Mouse (Mus musculus): ENCODE data around the gene Por.

The Por gene

DNA sequence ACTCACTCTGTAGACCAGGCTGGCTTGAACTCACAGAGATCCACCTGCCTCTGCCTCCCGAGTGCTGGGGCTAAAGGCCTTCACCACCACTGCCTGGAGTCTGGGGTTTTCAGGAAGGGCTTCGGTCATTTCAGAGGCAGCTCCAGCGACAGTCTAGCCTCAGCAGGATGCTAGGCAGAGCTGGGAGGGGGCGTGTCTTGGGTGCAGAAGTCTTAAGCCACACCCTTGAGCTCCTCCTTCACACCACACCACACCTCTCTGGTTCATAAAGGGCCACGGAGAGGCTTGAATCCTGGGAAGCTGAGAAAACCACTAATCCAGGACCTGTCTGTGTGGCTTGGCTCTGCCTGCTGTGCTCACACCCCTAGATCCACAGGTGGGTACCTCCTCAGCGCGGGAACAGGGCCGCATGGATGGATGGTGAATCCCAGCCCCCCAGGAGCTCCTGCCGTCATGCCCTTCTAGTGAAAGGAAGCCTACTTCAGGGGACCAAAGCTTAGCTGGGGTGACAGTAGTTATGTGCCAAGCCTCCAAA lies at the start of gene Por:
Gene Por, plus strand, starts transcription at position 293 of the 535 bp plus-strand sequence.
- in situ Hi-C loops (cut with MboI; ENCODE audit: low sequenced_read_pairs) = no loop called here

DNA sequence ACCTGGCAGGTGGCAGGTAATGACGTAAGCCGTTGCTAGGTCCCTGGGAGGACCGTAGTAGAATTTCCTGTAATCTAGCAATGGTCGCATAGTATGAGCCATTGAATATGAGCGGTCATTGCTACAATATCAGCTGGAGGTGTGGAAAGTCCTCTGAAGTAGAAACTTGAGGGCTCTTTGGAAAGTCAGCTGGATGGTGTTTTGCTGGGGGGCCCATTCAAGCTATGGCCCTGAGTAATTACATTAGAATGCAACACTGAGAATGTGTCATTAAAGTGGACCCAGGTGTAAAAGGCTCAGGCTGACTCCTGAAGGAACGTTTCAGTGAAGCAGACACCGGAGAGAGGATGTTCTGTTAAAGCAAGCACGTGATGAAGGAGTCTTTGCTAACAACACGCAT lies 49.3 kb upstream of the Por start:
- in situ Hi-C loops (cut with MboI; ENCODE audit: low sequenced_read_pairs) = no loop called here

DNA sequence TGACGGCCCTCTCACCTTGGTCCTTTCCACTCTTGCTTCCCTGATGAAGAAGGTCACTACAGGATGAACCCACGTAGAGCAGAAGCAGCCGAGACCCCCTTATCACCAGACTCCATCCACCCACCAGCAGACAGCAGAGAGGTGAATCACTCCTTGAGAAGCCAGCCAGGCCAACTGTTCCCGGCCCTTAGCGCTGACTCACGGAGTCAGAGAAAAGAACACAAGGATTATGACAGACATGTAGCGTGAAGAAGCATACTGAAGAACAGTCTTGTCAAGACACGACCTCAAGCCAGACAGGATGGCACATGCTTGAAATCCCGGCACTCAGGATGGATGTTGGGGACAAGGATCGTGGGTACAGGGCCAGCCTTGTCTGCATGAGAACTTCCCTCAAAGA lies 48.1 kb upstream of the Por start:
- in situ Hi-C loops (cut with MboI; ENCODE audit: low sequenced_read_pairs) = no loop called here

DNA sequence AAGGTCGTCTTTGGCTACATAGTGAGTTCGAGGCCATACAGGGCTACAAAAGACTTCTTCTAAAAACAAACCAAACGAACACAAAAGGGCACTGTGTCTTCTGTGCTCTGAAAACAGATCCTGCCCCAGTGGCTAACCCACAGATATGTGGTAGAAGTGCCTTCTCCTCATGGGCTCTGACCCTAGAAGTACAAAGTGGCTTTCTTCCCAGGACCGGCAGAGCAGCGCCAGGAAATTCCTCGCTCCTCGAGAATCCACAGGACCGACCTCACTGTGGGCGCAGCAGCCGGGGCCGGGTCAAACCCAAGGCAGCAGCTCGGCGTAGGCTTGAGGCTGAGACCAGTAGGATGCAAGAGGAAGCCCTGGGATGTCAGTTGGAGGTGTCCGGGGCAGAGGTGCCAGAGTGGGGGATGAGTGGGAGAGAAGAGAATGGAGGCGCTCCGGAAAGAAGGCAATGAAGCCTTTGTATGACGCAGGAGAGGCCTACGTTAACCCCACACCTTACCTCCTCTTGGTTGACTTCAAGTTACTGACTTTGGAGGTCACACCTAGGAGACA lies 46.7 kb upstream of the Por start:
- in situ Hi-C loops (cut with MboI; ENCODE audit: low sequenced_read_pairs) = no loop called here

DNA sequence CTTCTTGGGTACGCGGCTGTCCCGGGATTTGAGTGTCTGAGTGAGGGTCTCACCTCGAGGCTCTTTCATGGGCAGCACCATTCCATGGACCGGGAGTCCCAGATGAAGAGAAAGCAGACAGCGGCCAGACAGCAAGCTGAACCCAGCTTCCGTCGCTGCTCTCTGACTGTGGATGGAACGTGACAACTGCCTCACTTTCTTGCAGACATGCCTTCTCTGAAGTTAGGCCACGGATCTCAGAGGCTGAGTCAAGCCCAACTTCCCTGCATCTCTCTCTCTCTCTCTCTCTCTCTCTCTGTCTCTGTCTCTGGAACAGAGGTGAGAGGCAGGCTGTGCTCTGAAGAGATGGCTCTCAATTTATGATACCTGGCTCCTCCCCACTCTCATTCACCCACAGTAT lies 40.9 kb upstream of the Por start:
- in situ Hi-C loops (cut with MboI; ENCODE audit: low sequenced_read_pairs) = no loop called here

DNA sequence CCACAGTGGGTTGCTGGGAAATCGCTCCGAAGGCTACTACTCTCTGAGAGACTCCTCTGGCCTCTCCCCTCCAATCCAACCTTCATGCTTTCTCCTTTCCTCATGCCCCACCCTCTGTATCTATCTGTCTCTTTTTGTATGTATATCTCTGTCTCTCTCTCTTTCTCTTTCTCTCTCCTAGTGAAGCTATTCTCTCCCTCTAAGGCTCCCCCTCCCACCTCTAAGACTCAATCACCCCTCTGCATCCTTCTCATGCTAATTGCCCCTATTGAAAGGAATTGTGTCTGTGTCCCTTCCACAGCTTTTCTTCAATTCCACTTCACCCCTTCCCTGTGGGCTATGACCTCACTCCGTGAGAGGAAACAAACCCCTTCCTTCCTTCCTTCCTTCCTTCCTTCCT lies 40.4 kb upstream of the Por start:
- in situ Hi-C loops (cut with MboI; ENCODE audit: low sequenced_read_pairs) = no loop called here

DNA sequence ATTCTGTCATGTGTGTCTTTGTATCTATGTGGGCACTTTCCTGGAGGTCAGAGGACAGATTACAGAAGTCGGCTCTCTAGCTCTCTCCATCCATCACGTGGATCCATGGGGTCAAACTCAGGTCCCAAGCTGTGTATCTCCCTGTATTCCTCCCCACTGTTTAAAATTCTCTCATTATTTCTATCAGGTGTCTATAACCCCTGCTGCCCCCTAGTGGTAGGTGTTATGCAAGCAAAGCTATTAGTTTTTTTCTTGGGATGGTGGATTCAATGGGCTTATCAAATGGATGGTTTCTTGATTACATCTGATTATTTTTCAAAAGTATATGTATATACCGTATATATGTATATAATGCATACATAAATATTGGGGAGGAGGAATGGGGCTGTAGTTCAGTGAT lies 39.2 kb upstream of the Por start:
- in situ Hi-C loops (cut with MboI; ENCODE audit: low sequenced_read_pairs) = loop anchor here (10.0 kb wide), 1 partner anchor 124 kb away; no protein-coding TSS in a partner anchor

DNA sequence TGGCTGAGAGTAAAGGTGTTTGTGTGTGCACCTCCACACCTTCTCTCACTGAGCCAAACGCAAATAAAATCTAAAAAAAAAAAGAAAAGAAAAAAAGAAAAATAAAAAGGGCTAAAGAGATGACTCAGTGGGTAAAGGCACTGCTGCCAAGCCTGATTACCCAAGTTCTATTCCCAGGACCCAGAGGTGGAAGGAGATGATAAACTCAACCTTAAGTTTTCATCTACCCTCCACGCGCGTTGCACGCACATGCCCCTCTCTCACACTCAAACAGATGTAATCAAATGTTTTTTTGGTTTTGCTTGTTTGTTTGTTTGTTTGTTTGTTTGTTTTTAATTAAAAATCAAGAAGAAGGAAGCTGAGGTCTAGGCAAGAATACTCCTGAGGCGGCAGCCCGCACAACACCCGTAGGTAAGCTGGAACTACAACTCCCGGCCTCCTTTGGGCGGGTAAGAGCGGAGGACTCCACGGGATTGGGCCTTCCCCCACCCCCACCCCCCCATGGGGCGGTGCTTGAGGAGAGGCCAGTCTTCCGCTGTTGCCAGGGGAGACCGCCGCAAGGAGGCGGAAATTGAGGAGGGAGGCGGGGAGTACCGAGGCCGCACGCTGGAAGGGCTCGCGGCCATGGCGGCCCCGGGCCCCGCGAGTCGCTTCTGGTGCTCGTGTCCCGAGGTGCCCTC lies 37.6 kb upstream of the Por start, which contains the start of gene Rhbdd2:
Gene Rhbdd2, plus strand, starts transcription at position 502 of the 680 bp plus-strand sequence.
- in situ Hi-C loops (cut with MboI; ENCODE audit: low sequenced_read_pairs) = loop anchor here (10.0 kb wide), 1 partner anchor 123 kb away; no protein-coding TSS in a partner anchor

DNA sequence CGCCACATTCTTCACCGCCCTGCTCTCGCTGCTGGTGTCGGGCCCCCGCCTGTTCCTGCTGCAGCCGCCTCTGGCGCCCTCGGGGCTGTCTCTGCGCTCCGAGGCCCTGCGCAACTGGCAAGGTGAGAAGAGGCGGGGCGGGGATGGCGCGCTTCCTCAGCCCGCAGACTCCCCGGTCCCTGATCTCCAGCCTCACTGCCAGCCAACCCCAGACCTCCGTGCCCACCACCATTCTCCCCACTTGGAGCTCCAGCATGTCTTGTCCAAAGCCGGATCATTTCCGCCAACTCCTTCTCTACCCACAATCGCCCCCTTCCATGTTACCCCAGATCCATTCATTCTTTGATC lies 37.1 kb upstream of the Por start:
- in situ Hi-C loops (cut with MboI; ENCODE audit: low sequenced_read_pairs) = loop anchor here (10.0 kb wide), 1 partner anchor 122 kb away; no protein-coding TSS in a partner anchor

DNA sequence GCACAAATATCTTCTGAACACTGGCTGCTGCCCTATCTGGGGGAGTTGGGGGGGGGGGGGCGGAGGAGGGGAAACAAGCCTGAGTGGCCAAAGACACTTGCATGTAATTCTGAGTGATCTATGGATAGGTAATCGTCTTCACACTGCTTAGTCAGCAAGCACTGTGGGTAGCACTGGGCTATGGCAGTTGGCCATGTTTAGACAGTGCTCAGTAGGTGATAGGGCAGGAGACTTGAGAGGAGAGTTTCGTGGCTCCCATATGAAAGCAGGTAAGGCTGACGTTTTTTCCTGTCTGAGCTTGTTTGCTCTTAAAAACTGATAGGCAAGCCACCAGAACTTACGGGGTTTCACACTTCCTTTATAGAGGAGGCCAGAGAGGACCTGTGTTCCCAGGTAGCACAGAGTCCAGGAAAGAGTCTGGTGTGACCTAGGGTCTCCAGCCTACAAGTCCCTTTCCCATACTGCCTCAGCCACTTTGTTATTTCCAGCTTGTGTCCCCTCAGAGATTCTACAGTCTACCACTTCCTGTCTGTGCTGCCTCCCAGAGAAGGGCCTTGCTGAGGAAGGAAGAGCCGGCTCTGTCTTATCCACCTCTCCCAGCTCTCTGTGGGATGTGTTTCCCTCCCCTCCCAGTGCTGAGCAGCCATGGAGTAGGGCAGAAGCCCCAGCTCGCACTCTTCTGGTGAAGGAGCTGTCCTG lies 29.9 kb upstream of the Por start:
- in situ Hi-C loops (cut with MboI; ENCODE audit: low sequenced_read_pairs) = loop anchor here (10.0 kb wide), 1 partner anchor 115 kb away; no protein-coding TSS in a partner anchor

DNA sequence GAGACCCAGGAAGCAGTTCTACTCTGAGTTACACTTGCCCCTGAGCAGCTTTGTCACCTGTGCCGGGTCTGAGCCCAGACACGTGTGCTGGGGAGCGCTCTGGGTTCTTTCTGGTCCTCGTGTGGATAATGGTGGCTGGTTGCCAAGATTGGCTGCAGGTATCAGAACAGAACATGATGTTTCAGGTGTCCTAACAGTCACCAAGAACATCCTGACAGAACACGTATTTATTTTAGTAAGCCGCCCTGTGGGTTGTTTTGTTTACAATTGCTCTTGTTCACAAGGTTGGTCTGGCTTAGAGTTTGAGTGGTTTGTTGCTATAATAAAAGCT lies 29.4 kb upstream of the Por start:
- in situ Hi-C loops (cut with MboI; ENCODE audit: low sequenced_read_pairs) = no loop called here

DNA sequence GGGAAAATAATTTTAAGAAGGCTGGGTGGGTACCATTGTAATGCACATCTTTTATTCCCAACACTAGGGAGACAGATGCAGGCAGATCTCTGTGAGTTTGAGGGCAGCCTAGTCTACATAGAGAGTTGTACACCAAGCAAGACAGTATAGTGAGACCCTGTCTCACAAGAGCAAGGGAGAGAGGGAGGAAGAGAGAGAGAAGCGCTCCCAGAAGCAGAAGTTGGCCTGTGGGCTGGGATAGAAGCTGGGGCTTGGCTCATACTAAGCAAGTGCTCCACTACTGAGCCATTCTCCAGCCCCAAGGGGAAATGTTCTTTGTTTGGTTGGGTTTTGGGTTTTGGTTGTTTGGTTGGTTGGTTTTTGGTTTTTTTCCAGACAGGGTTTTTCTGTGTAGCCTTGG lies 28.8 kb upstream of the Por start:
- in situ Hi-C loops (cut with MboI; ENCODE audit: low sequenced_read_pairs) = no loop called here

DNA sequence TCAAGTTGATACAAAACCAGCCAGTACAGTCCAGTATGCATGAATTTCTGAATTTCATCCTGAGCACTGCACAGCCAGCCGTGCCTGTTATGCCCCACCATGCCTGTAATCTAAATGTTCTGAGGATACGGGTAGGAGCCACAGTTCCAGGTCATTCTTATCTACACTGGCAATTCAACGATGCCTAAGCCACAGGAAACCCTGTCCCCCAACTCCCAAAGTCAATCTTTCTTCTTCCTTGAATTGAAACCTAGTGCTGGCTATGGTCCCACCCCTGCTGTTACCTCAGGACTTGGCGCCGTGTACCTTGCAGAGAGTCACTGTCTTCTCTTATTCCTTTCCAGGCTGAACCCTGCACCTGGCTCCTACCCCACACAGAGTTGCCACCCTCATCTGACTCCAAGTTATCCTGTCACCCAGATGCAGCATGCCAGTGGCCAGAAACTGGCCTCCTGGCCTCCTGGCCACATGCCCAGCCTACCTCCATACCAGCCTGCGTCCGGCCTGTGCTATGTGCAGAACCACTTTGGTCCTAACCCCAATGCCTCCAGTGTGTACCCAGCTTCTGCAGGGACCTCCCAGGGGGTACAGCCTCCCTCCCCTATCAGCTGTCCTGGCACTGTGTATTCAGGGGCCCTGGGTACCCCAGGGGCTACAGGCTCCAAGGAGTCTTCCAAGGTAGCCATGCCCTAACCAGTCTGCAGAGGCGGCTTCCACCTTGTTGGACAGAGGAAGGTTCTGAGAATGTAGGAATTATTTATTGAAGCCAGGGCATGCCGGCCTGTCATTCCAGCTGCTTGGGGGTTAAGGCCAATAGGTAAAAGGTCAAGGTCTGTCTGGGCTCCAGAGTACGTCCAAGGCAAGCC lies 26.9 kb upstream of the Por start:
- in situ Hi-C loops (cut with MboI; ENCODE audit: low sequenced_read_pairs) = no loop called here

DNA sequence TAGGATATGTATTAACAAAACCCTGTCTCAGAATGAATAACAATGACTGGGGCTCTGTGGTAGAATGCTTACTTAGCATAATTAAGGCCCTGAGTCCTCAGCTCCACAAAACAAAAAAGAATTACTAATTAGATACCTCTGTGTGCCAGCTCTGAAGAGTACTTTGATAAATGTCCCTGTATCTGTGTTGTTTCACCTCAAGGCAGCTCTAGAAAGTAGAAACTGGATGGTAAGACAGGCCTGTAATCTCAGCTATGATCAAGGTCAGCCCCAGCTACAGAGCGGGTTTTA lies 26.3 kb upstream of the Por start:
- in situ Hi-C loops (cut with MboI; ENCODE audit: low sequenced_read_pairs) = no loop called here

DNA sequence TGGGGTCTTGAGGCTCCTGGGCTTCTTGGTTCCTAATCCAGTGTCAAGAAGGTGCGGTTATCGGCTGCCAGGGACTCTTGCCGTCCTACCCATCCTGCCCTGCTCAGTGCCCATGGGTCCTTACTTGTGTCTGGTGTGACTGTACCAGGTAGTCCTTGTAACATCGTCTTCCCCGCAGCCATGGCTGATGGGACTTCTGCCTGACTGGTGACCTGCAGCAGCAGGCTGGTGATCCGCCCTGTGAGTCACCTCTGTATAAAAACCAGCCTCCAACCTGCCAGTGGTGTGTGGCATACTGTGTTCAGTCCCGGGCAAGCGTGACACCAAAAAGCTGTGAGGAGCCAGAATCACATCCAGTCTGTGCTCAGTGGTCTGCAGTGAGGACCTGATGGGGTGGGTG lies 26.0 kb upstream of the Por start:
- in situ Hi-C loops (cut with MboI; ENCODE audit: low sequenced_read_pairs) = no loop called here

DNA sequence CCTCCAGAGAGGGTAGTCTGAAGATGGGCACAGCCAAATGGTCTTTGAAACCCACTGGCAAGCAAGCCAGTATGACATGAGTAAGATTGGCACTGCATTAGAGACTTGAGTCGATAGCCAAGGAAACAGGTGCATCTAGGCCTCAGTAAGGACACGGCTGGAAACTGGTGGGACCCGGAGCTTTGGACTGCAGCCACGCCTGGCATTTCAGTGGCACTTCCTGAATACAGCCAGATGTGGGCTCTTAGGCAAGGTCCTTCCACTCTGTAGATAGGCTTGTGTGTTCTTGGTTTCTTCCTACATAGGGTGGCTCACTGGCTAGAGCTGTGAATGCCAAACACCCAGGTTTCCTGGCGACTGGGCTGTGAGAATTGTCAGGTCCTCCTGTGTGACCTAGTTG lies 24.5 kb upstream of the Por start:
- in situ Hi-C loops (cut with MboI; ENCODE audit: low sequenced_read_pairs) = no loop called here

DNA sequence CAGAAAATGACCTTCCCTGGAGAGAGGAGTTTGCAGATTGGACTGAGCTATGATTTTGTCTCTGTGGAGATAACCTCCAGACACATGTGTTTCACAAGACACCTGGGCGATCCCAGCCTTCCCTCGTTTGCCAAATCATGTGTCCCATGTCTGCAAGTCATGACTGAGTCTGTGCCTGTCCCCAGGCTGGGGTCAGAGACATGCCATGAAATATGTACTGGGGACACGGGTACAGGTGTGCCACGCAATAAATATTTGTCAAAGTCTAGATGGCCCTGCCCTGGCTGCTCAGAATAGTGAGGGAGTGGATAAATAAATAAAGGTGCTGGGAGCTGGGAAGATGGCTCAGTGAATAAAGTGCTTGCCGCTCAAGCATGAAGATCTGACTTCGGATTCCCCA lies 23.8 kb upstream of the Por start:
- in situ Hi-C loops (cut with MboI; ENCODE audit: low sequenced_read_pairs) = no loop called here

DNA sequence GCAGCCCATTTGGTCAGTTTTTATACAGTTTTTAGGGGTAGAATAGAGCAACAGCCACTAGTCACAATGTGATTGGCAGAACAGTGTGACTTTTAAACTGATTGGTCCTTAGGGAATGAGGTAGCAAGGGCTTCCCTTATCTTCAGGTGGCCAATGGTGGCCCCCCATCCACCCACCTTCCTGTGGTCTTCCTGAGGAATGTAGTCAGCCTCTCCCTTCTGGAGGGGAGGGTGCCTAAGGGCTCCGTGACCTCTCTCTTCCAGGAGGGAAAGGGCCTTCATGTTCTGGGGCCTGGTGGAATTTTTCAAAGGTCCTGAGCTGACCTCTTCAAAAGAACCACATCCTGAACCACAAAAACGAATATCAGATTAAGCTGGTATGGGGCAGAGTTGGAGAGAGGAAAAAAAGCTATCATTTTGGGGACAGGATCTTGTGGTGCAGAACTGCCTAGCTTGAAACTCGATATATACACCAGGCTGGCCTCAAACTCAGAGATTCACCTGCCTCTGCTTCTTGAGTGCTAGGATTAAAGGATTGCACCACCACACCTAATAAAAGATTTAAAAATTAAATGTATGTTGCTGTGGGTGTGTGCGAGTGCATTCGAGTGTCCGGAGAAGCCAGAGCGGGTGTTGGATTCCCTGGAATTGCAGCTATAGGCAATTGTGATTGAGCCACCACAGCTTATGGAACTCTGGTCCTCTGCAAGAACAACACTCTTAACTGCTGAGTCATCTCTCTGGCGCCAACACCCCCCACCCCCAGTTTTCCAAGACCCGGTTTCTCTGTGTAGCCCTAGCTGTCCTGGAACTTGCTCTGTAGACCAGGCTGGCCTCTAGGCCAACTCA lies 21.1 kb upstream of the Por start:
- in situ Hi-C loops (cut with MboI; ENCODE audit: low sequenced_read_pairs) = no loop called here

DNA sequence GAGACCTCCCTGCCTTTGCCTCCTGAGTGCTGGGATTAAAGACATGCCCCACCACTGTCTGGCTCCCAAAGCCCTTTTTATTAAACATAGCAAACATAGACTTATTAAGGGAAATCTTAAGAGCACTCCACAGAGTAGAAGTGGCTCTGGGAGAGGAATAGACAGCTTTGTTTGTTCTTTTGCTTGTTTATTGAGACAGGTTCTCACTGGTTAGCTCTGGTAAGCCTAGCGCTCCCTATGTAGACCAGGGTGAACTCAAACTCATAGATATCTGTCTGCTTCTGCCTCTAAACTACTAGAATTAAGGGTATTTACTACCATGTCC lies 20.6 kb upstream of the Por start:
- in situ Hi-C loops (cut with MboI; ENCODE audit: low sequenced_read_pairs) = no loop called here

DNA sequence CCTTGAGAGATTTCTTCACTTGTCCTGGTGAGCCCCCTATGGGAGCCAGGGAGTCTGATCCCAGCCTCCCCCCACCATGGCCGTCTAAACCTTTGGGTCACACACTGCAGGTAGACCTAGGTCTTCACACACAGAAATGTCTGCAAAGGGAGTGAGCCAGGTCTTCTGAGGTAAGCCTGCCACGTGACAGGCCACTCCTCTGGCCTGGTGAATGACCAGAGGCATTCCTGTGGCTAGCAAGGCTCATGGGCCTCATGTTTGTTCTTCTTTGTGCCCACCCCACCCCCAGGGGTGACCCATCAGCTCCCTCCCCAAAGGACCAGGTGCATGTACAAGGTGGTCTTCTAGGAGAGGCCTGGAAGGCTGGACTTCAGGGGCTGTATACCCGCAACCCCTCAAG lies 18.3 kb upstream of the Por start:
- in situ Hi-C loops (cut with MboI; ENCODE audit: low sequenced_read_pairs) = no loop called here

DNA sequence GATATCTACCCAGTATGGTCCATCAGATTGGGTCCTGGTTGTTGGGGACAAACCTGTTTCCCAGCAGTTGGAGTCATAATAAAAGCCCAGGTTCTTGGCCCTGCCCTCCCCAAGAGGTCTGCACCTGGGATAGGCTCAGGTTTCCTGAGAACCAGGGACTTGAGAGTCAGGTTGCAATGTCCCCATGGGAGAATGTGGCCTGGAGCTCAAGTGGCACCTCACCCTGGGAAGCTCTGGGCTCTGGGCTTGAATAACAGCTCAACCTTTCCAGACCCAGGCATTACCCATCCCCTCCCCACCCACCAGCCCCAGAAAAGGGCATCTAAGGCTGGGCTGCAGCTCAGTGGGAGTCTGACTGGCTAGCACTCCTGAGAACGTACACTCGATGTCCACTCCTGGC lies 16.6 kb upstream of the Por start:
- in situ Hi-C loops (cut with MboI; ENCODE audit: low sequenced_read_pairs) = no loop called here
